Mouse (Mus musculus) lung, adult 2 months (tissue): ENCODE results near the gene Cnih1.

Source experiments
- CTCF ChIP-seq: fragments of 200-500 bp; IDR thresholded peaks from 2 replicates; pipeline ENCODE4 v1.5.1; 2011; ENCODE audit warnings: mild to moderate bottlenecking, low read length, control low read depth; ENCODE audit not compliant: insufficient read depth
- POLR2A ChIP-seq: fragments of 200-500 bp; IDR thresholded peaks from 2 replicates; pipeline ENCODE4 v1.6.1; 2011; ENCODE audit warnings: low read depth, mild to moderate bottlenecking, control low read depth, low read length, borderline replicate concordance; ENCODE audit errors: extremely low read depth

DNA sequence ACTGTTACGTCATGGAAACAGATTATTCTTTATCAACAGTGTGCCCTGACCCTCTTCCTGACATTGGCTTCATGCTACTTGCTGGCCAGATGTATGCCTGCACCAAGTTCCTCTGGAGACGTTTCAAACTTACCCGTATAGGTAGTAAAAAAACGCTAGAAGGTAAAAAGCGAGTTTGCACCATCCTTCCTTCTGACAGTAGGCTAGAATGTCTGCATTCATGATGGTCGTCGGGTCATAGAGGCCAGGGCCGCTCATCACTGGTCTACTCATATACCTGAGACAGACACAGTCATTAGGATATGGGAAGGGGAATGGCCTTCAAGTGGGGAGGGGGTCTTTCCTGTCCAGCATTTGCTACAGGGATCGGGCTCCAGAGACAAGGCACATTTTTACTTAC, 9.5 kb downstream of the Cnih1 start:
- TF ChIP-seq CTCF (no peak), POLR2A (no peak)
